Comparison of ENCODE assay signal across 8 mouse cellular contexts in genomic region chr8:86745935-86746441, GRCm38 (mm10). TPM values are rescaled to one million over a fixed set of nuclear protein-coding genes. Genes with fewer than 3 reads are reported as not detected.
DNase-seq lines count a peak whose midpoint lies in the region; ATAC-seq lines count a peak whose summit lies in the region.

No protein-coding gene starts in this region.

- peaks cover 31% of the 10 kb centered on the region for H3K4me1 ChIP-seq in hindbrain, embryonic 14.5 days (replicated peaks; ENCODE audit: control insufficient read depth, insufficient read depth, low read length)

- H3K9me3 ChIP-seq in hindbrain, embryonic 14.5 days (ENCODE audit: control insufficient read depth, low read length) = no peaks in the 10 kb centered on the region

- peak overlapping the region; percentile 88 for H3K4me2 ChIP-seq in hindbrain, embryonic 14.5 days (replicated peaks)

- peak overlapping the region; percentile 96 for H3K4me3 ChIP-seq in hindbrain, embryonic 14.5 days (replicated peaks; ENCODE audit: low read length)

- peak overlapping the region; percentile 99 for H3K9ac ChIP-seq in hindbrain, embryonic 14.5 days

- peak; percentile 89 for ATAC-seq in hindbrain, embryonic 14.5 days (ENCODE audit: low FRiP score)

- peak overlapping the region; percentile 98 for H3K27ac ChIP-seq in hindbrain, embryonic 14.5 days

- H3K36me3 ChIP-seq in hindbrain, embryonic 14.5 days (replicated peaks; ENCODE audit: control insufficient read depth, insufficient read depth) = no peaks in the 10 kb centered on the region

- WGBS in hindbrain, embryonic 14.5 days = 1% methylated on average over 35 of the region's 70 CpGs

- no peaks in the 10 kb centered on the region for H3K27me3 ChIP-seq in hindbrain, embryonic 14.5 days (ENCODE audit: control insufficient read depth, insufficient read depth, low read length)

- DNase-seq in R1 (ENCODE audit: low read depth, low spot score) = peak; percentile 83
- peak; percentile 96 to 98 for DNase-seq in cerebellum, postnatal 14 days
- DNase-seq in frontal cortex, postnatal 25 days (ENCODE audit: low spot score in 2 of 2) = peak; percentile 85 to 92
- DNase-seq in hindbrain, embryonic 14.5 days (ENCODE audit: low spot score) = peak; percentile 95
- peak; percentile 93 for DNase-seq in layer of hippocampus, postnatal 36 days
- DNase-seq in lung, postnatal 25 days (ENCODE audit: low spot score) = peak; percentile 93
- DNase-seq in retina, adult 2 months (ENCODE audit: low read depth, low spot score) = peak; percentile 81
- DNase-seq in thymus, postnatal 25 days = peak; percentile 97

RNA-seq across cellular contexts. Expression of gene Siah1a, which starts 0.3 kb away (rescaled TPM):
- 80.1 and 84.6 TPM in 2 replicates for polyA plus RNA-seq in hindbrain, embryonic 14.5 days (2014; fragmentation: Nextera tagmentation; extraction: Ambion mirVana)
- 10 to 100 TPM; 31.6 to 34.0 TPM for total RNA-seq in layer of hippocampus, postnatal 36 days (2021)

RNA-seq across cellular contexts. Expression of gene Gm10638, which starts 0.5 kb away (rescaled TPM):
- polyA plus RNA-seq in hindbrain, embryonic 14.5 days (2014; fragmentation: Nextera tagmentation; extraction: Ambion mirVana) = 6.5 and 7.1 TPM in 2 replicates
- total RNA-seq in layer of hippocampus, postnatal 36 days (2021) = 1 to 10 TPM; 2.9 to 3.9 TPM

Comparison
In these comparisons a context has a peak if more than half of its experiments do, and no peak if none do; other contexts are left out.
1. Peak in every context shown above with its lines: DNase-seq, ATAC-seq, H3K4me3 ChIP-seq and H3K27ac ChIP-seq.